Mouse (Mus musculus): ENCODE results near the gene Ank2. TPM values are rescaled to one million over a fixed set of nuclear protein-coding genes. Genes with fewer than 3 reads are reported as not detected.
A peak's percentile ranks its signal among the peaks of the same experiment; 100 is the strongest.

Gene Ank2
- total RNA-seq, 2 experiments from 2014 or later: 787 to 814 TPM

GRCm38 (mm10) chr3:127295921-127296320 lies 203.2 kb downstream of the Ank2 start:
- no peak for DNase-seq (ENCODE audit: low spot score in 2 of 2)

- no peak for DNase-seq (ENCODE audit: low spot score in 2 of 2)
Measured at GRCm38 (mm10) chr3:127294610-127295349, 204.4 kb downstream of the Ank2 start.

DNA sequence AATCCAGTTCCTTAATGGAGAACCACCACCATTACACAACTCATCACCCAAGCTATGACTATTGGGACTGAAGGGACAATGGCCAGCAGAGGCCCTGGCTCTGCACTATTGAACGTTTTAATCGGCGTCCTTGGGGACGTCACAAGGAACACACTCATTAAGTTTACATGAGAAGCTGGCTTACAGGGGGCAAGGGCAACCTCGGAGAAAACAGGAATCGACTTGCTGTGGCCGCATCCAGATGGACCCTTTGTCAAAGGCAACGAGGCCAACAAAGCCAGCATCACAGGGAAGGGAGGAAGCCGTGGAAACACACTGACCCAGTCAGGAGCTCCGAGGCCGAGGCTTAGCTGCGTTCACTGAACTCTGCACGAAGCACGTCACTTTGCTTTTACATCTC lies 205.1 kb downstream of the Ank2 start:
- peak in 1 of 2 experiments; percentile 19 for DNase-seq (ENCODE audit: low spot score in 2 of 2)

DNA sequence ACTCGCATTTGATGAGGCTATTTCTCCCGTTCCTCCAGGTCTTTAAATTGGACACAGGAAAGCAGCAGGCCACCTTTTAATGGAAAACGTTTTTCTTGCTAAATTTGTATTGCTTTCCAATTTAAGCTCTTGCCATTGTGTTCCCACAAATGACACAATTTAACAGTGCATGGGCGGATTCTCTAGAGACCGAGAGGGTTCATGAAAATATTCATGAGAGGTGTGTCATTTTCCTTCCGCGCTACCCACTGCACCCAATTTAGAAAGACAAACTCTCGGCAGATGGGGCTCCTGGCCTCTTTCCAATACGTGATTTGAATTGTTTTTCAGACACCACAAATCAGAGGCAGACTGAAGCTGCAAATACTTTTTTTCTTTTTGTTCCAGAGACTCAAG lies 205.7 kb downstream of the Ank2 start:
- peak; percentile 85 to 89 for DNase-seq (ENCODE audit: low spot score in 2 of 2)

DNA sequence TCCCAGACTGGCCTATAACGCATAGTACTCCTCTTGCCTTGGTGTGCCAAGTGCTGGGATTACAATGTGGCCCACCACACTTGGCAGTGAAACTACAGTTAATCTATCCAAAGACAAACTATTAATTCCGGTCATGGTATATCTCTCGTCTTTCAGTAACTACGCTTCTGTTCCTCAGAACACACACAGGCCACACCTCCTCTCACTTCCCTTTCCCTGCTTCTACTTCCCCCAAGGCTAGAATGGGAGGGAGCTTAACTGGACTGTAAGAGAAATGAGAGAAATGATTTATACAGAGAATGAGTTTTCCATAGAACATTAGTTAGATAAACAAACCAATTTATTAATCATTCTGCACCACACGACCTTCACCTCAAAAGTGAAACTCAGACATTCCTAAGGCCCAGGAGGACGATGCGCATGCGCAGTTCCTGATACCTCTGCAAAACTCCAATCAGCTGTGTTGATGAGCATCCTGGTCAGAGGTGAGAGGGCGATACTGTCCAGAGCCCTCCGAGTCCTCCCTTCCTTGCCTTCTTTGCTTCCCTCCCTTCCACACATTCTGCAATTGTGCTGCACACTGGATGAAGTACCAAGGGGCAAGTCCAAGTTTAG lies 206.2 kb downstream of the Ank2 start:
- DNase-seq (ENCODE audit: low spot score in 2 of 2): no peak

DNA sequence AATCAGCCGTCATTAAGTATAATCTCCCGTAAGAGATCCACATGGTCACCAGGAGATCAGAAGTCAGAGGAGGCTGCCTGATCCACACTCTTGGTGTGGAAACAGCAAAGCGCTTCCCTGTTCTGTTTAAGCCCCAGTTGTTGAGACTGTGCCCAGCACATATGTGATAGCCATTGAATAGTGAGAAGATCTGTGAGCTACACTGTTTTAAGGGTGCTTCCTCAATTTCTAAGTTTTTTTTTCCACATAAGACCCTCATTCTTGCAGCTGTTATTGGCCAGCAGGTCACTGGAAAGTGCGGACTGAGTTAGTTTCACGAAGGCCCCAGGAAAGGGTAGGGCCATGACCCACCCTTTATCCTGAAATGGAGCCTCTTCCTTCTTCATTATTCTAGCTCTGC lies 216.9 kb downstream of the Ank2 start:
- DNase-seq (ENCODE audit: low spot score in 2 of 2): no peak

DNA sequence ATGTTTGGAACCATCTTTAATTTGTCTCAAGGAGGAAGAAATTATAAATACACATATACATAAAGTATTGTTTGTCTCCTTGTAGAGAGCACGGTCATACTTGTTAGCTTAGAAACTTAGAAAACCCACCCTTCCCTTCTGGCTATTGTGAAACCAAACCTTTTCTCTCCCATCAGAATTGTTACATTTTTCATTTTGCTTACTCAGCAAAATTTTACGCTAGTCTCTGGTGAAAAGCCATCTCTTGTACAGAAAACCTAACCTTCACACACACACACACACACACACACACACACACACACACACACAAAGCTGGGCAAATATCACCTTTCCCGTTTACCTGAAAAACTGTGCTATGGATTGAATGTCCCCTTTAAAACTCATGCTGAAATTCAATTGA lies 217.8 kb downstream of the Ank2 start:
- DNase-seq (ENCODE audit: low spot score in 2 of 2): no peak

DNA sequence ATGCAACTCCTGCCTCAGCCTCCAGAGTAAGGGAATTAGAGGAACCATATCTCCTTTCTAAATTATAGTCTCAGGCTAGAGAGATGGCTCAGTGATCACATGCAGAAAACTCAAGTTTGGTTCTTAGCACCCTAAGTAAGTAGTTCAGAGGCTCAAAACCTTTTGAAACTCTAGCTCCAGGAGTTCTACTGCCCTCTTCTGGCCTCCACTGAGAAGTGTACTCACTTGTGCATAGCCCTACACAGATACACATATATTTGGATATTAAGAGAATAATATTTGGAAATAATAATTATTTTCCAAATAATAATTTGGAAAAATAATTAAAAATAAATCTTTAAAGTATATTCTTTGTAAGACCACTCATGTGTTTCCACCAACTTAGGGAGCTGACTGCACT lies 218.8 kb downstream of the Ank2 start:
- DNase-seq (ENCODE audit: low spot score in 2 of 2): no peak

GRCm38 (mm10) chr3:127275953-127276352 lies 223.2 kb downstream of the Ank2 start:
- DNase-seq (ENCODE audit: low spot score in 2 of 2): no peak

- no peak for DNase-seq (ENCODE audit: low spot score in 2 of 2)
Measured at GRCm38 (mm10) chr3:127272801-127273200, 226.3 kb downstream of the Ank2 start.

DNA sequence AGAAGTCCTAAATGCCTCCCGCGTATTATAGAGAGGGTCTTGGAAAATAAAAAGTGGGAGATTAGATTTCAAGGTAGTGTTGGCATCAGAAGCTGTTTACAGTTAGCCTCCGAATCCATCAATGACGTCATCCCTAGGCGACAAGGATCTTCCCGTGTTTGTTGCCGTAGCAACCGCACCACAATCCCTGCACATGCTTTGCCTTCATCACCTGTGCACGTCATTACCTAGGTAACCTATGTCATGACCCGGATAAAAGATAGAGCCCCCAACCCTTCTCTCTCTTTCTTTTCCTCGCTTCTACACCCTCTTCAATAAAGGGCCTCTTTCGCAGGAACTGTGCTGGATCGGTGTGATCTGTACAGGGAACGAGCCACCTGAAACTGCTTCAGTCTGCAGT lies 229.5 kb downstream of the Ank2 start:
- DNase-seq (ENCODE audit: low spot score in 2 of 2): no peak

DNA sequence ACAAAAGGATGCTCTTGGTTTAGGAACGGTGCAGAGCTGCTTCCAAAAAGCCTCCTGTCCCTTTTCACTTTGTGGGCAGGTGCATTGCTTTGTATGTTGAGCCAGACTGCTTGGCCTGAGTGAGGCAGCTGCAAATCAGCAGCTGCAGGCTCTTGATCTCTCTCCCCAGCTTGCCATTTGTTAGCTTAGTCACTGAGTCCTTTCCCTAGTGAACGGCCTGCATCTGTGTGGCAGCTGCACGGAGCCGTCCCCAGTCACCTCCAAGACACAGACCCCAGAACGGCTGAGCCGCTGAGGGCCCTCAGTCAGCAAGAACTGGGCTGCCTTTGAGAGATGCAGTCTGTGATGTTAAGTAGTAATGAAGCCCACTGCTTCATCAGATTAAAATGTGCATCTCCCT lies 231.3 kb downstream of the Ank2 start:
- DNase-seq (ENCODE audit: low spot score in 2 of 2): no peak

GRCm38 (mm10) chr3:127265732-127266131 lies 233.4 kb downstream of the Ank2 start:
- DNase-seq (ENCODE audit: low spot score in 2 of 2): no peak

DNA sequence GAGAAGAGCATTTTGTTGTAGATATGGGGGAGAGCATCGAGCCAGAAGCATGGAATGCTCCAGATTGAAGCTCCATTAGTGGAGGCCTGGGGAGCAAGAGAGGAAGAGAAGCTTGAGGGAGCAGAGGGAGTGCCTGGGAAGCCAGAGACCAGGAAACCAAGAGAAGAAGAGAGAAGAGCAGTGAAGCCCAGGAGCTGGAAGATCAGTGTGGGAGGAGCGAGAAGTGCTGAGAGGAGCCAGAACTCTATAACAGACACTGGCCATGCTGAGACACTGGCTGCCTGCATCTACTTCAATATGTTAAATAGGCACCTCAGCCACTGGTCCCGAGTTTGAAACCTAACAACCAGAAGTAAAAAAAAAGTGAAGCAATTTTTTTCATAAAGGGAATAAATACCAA lies 234.0 kb downstream of the Ank2 start:
- no peak for DNase-seq (ENCODE audit: low spot score in 2 of 2)

DNA sequence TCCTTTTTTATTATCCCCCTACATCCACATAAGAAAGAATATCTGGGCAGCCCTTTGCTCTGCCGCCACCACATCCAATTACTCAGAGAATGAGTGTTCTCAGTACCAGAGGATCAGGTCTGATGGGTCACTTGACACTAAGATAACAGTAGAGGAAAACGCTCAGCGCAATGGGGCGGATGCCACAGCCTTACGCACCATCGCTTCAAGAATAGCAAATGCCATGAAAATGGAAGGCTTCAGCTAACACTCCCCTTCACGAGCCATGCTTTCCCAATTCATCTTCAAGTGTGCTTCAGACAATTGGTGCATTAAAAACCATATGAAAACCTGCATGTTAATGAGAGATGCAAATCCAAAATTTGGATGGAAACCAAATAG lies 238.4 kb downstream of the Ank2 start:
- DNase-seq (ENCODE audit: low spot score in 2 of 2): no peak

GRCm38 (mm10) chr3:127260007-127260785 lies 239.0 kb downstream of the Ank2 start:
- no peak for DNase-seq (ENCODE audit: low spot score in 2 of 2)

- no peak for DNase-seq (ENCODE audit: low spot score in 2 of 2)
Measured at GRCm38 (mm10) chr3:127258466-127259075, 240.6 kb downstream of the Ank2 start.

GRCm38 (mm10) chr3:127257969-127258368 lies 241.2 kb downstream of the Ank2 start:
- no peak for DNase-seq (ENCODE audit: low spot score in 2 of 2)

GRCm38 (mm10) chr3:127257279-127257925 lies 241.7 kb downstream of the Ank2 start:
- DNase-seq (ENCODE audit: low spot score in 2 of 2): peak; percentile 33 to 37

- no peak for DNase-seq (ENCODE audit: low spot score in 2 of 2)
Measured at GRCm38 (mm10) chr3:127256681-127257080, 242.5 kb downstream of the Ank2 start.

GRCm38 (mm10) chr3:127250930-127251329 lies 248.2 kb downstream of the Ank2 start:
- DNase-seq (ENCODE audit: low spot score in 2 of 2): no peak
